Comparison of ENCODE assay signal across 20 mouse cellular contexts in genomic region chr12:39985639-39986038, GRCm38 (mm10). TPM values are rescaled to one million over a fixed set of nuclear protein-coding genes. Genes with fewer than 3 reads are reported as not detected.
A peak's percentile ranks its signal among the peaks of the same experiment; 100 is the strongest.
DNase-seq lines count a peak whose midpoint lies in the region; ATAC-seq and TF ChIP-seq lines count a peak whose summit lies in the region.
"Had no signal": no experiment of that assay in that cellular context is flagged by ENCODE, and none has a peak within 500 bp of the region (broad histone marks: within the 10 kb centered on the region; RNA-seq: fewer than 3 reads in every experiment).

No protein-coding gene starts in this region.

- TF ChIP-seq CTCF in kidney, adult 2 months (conservative IDR thresholded peaks at IDR 0.05; ENCODE audit: insufficient read depth, insufficient read length, low read depth, low read length): 0 out of 2 replicates have a peak, but pooled peaks have one; percentile 9
- TF ChIP-seq CTCF in testis, adult 2 months (IDR thresholded peaks at IDR 0.05; ENCODE audit: control insufficient read depth, insufficient read depth, insufficient replicate concordance, low read depth, low read length): 0 out of 2 replicates have a peak, but pooled peaks have one; percentile 14

- no peak overlapping the region for H3K9ac ChIP-seq in liver, embryonic 13.5 days
- H3K9ac ChIP-seq: forebrain, embryonic 12.5 days; heart, embryonic 15.5 days had no signal

- no peaks in the 10 kb centered on the region for H3K36me3 ChIP-seq in kidney, adult 2 months (ENCODE audit: control insufficient read depth, insufficient read depth, low read length)
- H3K36me3 ChIP-seq in liver, embryonic 13.5 days: no peaks in the 10 kb centered on the region
- no peaks in the 10 kb centered on the region for H3K36me3 ChIP-seq in testis, adult 2 months (ENCODE audit: control insufficient read depth, insufficient read depth, low read length)
- H3K36me3 ChIP-seq: forebrain, embryonic 12.5 days; heart, embryonic 15.5 days; limb, embryonic 10.5 days had no signal

- DNase-seq in adrenal gland, postnatal 10 days: peak; percentile 14
- DNase-seq in adrenal gland, postnatal 14 days: no peak
- DNase-seq in kidney, adult 2 months: no peak
- no peak for DNase-seq in kidney, adult 9 months
- DNase-seq in liver, embryonic 13.5 days: no peak
- DNase-seq in left cerebral cortex, adult 11 months (ENCODE audit: low spot score): no peak
- no peak for DNase-seq in gastrocnemius, postnatal 14 days
- DNase-seq: cerebellum, adult 18-20 months; cerebellum, postnatal 36 days; heart, adult 2 months; kidney, adult 18-20 months; kidney, postnatal 14 days; lung, adult 2 months had no signal

- H3K4me3 ChIP-seq in kidney, adult 2 months (ENCODE audit: insufficient read depth, low read depth, low read length): no peak overlapping the region
- H3K4me3 ChIP-seq in liver, embryonic 13.5 days (replicated peaks): no peak overlapping the region
- no peak overlapping the region for H3K4me3 ChIP-seq in testis, adult 2 months (ENCODE audit: control insufficient read depth, low read depth, low read length)
- H3K4me3 ChIP-seq: forebrain, embryonic 12.5 days; heart, adult 2 months; heart, embryonic 15.5 days; limb, embryonic 10.5 days had no signal

- ATAC-seq in liver, embryonic 13.5 days (ENCODE audit: low read depth): 0 out of 2 replicates have a peak, but pooled peaks have one; percentile 39
- ATAC-seq: CD4-positive, CD25-positive, alpha-beta regulatory T cell, adult 4 months; hindbrain, postnatal 0 days had no signal

- no peak overlapping the region for H3K4me2 ChIP-seq in liver, embryonic 13.5 days
- H3K4me2 ChIP-seq: forebrain, embryonic 12.5 days; heart, embryonic 15.5 days; midbrain, embryonic 11.5 days had no signal

- 94% methylated on average over 7 of the region's 7 CpGs for WGBS in kidney, adult 2 months
- 89% methylated on average over 7 of the region's 7 CpGs for WGBS in liver, embryonic 13.5 days (ENCODE audit: insufficient replicate concordance)

- no peaks in the 10 kb centered on the region for H3K9me3 ChIP-seq in liver, embryonic 13.5 days (replicated peaks)
- H3K9me3 ChIP-seq: forebrain, embryonic 12.5 days; heart, embryonic 15.5 days; limb, embryonic 10.5 days had no signal

- H3K4me1 ChIP-seq in kidney, adult 2 months (ENCODE audit: control insufficient read depth, insufficient read depth, low read length): no peaks in the 10 kb centered on the region
- H3K4me1 ChIP-seq in liver, embryonic 13.5 days (replicated peaks): no peaks in the 10 kb centered on the region
- H3K4me1 ChIP-seq in testis, adult 2 months (ENCODE audit: control insufficient read depth, insufficient read depth, low read length): no peaks in the 10 kb centered on the region
- H3K4me1 ChIP-seq: forebrain, embryonic 12.5 days; heart, embryonic 15.5 days; limb, embryonic 10.5 days had no signal

- TF ChIP-seq POLR2A in kidney, adult 2 months (IDR thresholded peaks at IDR 0.05; ENCODE audit: low read depth, low read length): no peak
- TF ChIP-seq POLR2A in testis, adult 2 months (IDR thresholded peaks at IDR 0.05; ENCODE audit: control insufficient read depth, low read depth, low read length): no peak

- H3K27ac ChIP-seq in kidney, adult 2 months (ENCODE audit: insufficient read depth, low read depth, low read length): no peak overlapping the region
- no peak overlapping the region for H3K27ac ChIP-seq in liver, embryonic 13.5 days
- 0 out of 2 replicates have a peak overlapping the region, but pooled peaks have one; percentile 49 for H3K27ac ChIP-seq in testis, adult 2 months (ENCODE audit: control insufficient read depth, insufficient read depth, low read depth, low read length)
- H3K27ac ChIP-seq: forebrain, embryonic 12.5 days; heart, adult 2 months; heart, embryonic 15.5 days; hindbrain, postnatal 0 days; limb, embryonic 10.5 days had no signal

- no peaks in the 10 kb centered on the region for H3K27me3 ChIP-seq in kidney, adult 2 months (replicated peaks; ENCODE audit: control insufficient read depth, insufficient read depth, low read length)
- no peaks in the 10 kb centered on the region for H3K27me3 ChIP-seq in liver, embryonic 13.5 days
- H3K27me3 ChIP-seq in testis, adult 2 months (ENCODE audit: control insufficient read depth, insufficient read depth, low read length): no peaks in the 10 kb centered on the region
- H3K27me3 ChIP-seq: forebrain, embryonic 12.5 days; heart, embryonic 15.5 days had no signal

- intact Hi-C loops in gastrocnemius, postnatal 14 days (cut with DNase I; ENCODE audit: low total_unique reads): no loop called here

RNA-seq across cellular contexts. Expression of gene Arl4a, which starts 52.2 kb away (rescaled TPM):
- 100 to 1,000 TPM in 1 of 2 experiments, 10 to 100 TPM in 1; 98.8 to 157 TPM for total RNA-seq in adrenal gland, postnatal 10 days (2021)
- total RNA-seq in adrenal gland, postnatal 14 days (2021): 104 and 125 TPM in 2 replicates
- polyA plus RNA-seq in kidney, adult 2 months (2012; rRNA removed): 11.6 and 12.4 TPM in 2 replicates
- polyA plus RNA-seq in liver, embryonic 13.5 days (2015; fragmentation: Nextera tagmentation; extraction: Ambion mirVana): 90.0 and 92.8 TPM in 2 replicates
- 218 and 255 TPM in 2 replicates for polyA plus RNA-seq in testis, adult 2 months (2012; rRNA removed)
- 10 to 100 TPM; 18.3 to 21.2 TPM for total RNA-seq in gastrocnemius, postnatal 14 days (2021)
